Mouse (Mus musculus) heart, postnatal 4 days (tissue): Measurements from ENCODE around the gene Gas7. TPM values are rescaled to one million over a fixed set of nuclear protein-coding genes. Genes with fewer than 3 reads are reported as not detected.

Source experiments
- DNase-seq: peaks from one replicate; pipeline ENCODE4 v3.0.0; 2021
- total RNA-seq, 2 experiments: library from RNA; stranded (reverse); gene quantifications; 2 replicates each; pipeline ENCODE4 v1.2.3; 2021

Gene Gas7
- total RNA-seq = 10 to 100 TPM; 22.0 to 24.5 TPM

DNA sequence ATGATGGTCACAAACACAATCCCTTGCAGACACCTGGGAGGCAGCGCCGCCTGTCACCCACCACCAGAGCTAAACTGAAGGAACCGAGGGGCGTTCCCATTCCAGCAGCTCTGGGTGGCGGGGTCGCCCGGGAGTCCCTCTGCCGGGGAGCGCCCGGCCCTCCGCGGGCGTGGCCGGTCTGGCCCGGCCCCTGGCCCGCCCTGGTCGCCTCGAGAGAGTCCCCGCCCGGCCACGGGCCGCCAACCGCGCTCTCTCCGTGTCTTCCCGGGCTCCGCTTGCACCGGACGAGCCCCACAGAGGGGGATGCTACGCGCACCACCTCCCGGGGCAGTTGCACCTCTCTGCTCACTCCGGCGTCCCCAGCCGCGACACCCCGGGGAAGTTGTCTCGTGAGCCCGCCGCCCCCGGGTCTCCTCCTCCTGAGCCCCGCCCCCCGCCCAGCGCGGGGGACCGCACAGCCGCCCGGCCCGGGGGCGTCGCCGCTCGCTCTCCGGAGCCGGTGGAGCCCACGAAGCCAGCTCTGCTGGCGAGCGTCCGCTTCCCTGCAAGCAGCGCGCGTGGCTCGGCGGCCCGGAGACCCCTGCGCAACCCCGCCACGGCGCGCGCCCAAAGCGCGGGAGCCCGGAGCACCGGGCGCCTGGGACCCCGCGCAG lies at the start of gene Gas7:
Gene Gas7 (plus strand): TSS at position 564 of the 653 bp plus-strand sequence.
- DNase-seq = peak; percentile 62

DNA sequence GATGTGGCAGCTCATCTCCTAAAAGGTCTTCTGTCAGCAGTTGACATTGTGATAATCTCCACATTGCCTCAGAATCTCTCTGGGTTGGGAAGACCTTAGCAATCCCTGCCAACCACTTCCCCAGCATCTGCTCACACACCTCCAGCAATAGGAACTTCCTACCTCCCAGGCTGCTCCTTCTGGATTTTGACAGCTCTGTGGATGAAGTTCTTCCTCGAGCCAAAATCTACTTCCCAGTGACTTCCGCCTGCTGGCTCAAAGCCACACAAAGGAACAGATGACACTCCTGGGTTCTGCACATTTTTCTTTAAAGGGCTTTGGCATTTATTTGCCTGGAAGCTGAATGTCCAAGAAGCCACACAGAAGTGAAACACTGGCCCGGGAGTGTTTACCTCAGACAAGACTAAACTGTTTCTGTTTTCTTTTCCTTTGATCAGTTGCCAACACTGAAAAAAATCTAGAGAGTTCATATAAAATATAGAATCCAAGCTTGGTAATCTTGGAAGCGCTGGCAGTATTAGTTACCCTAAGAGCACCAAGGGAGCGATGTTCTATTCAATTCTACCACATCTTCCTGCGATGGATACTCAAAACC lies 40.8 kb upstream of the Gas7 start:
- no peak for DNase-seq

DNA sequence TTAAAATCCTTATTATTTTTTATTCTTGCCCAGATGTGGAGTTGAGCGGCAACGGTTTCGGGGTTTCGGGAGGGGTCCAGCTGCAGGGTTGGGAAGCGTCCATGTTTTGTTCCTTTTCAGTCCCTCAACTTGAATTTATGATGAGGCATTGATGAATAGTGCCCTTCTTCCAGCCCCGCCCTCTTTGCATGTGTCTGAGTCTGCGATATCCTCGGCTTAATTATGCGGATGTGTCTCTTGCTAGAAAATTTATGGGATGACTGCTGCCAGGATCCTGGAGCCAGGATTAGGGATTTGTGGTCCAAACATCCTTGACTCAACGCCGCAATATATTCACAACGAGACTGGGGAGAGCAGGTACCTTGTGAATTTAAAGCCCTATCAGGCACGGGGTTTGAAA lies 31.7 kb upstream of the Gas7 start:
- no peak for DNase-seq

DNA sequence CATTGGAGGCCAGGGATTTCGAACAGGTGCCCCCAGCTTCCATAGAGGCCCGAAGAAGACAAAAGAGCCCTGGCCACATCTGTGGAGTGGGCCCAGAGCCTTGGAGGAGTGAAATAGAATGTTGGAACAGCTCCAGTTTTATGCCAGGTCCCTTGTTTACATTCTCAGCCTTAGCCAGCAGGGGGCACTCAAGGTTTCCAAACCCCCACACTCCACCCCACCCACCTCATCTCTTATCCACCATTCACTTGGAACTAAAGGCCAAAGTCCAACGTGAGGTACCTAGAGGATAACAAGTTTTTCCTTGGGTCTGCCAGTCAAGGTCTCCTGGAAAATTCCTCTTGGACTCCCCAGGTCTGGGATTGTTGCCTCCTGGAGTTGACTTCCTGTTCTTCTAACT lies 27.0 kb upstream of the Gas7 start:
- peak; percentile 59 for DNase-seq

DNA sequence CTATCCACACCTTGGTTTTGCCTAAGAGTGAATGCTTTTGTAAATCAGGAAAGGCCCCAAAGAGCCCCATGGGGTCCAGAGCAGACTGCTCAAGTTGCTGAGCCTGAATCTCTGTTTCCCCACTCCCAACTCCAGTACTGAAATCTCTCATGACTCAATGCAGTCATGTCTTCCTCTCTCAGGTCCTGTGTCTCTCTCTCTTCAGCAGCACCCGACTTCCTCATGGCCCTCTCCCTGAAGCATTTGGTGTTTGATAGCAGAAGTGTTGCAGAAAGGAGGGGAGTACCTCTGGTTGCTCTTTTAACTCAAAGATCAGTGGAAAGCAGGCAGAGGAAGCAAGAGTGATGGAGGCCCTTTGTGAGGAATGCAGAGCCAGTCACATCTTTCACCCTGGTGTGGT lies 25.4 kb upstream of the Gas7 start:
- no peak for DNase-seq

DNA sequence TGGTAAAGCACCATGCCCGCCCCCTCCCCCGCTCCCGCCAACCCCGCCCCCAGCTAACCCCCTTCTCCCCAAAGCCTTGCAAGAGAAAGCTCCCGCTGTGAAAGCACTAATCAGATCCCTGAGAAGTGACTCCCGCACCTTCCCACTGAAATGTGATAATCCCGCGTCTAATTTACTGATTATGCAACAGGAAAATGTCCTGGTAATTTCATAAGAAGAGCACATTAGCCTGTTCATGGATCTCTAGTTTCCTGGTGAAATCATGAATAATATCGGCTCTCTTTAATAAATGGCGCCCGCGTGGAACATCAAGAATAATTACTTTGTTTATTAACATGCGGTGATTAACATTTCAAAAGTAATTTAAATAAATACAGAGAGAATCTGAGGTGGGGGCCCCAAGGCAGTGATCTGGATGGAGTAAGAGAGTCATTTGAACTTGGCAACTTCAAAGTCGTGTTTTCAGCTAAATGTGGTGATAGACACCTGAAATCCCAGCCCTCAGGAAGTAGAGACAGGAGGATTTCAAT lies 24.1 kb upstream of the Gas7 start:
- no peak for DNase-seq

DNA sequence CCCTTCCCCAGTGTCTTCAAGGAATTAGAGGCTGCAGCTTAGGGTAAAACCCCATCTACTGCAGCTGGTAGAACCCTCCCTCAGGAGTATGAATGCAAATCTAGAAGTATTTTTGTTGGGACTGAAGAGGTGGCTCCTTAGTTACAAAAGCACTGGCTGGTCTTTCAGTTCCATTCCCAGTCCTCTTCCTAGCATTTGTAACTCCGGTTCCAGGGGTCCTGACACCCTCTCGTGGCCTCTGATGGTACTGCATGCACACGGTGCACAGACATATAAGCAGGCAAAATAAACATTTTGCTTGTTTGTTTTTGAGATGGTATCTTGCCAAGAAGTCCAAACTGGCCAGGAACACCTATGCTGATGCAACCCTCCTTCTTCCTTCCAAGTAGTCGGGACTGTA lies 23.4 kb upstream of the Gas7 start:
- DNase-seq = no peak

DNA sequence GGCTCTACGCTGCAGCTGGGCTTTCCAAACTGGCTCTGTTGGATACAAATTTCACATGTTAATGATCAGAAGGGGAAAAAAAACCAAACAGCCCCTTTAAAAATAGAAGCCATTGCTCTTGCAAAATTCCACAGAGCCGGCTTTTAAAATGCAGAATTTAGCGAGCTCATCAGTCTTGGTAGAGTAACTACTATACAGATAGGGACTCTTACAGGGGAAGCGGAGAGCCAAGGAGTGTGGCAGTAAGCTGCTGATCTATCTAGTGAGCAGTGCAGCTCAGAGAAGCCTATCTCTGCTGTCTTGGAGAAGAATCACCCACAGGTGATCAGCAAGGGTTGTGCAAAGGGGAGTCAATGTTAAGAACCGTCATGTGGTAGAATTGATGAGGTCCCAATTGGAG lies 21.5 kb upstream of the Gas7 start:
- no peak for DNase-seq

DNA sequence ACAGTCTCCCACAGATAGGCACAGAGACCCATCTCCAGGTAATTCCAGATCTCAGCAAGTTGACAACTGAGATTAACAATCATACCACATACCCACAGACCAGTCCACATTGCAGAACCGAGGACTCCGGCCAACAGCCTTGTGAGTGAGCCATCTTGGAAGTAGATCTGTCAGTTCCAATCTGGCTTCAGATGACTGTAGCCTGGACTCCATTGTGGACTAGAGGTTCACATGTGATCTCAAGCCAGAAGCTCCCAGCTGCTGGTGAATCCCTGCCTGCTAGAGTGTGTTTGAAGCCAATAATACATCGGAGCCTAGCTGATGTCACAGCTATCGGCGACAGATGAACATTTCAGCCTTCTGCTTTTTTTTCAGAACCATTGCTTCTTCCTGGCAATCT lies 16.5 kb upstream of the Gas7 start:
- DNase-seq = no peak

DNA sequence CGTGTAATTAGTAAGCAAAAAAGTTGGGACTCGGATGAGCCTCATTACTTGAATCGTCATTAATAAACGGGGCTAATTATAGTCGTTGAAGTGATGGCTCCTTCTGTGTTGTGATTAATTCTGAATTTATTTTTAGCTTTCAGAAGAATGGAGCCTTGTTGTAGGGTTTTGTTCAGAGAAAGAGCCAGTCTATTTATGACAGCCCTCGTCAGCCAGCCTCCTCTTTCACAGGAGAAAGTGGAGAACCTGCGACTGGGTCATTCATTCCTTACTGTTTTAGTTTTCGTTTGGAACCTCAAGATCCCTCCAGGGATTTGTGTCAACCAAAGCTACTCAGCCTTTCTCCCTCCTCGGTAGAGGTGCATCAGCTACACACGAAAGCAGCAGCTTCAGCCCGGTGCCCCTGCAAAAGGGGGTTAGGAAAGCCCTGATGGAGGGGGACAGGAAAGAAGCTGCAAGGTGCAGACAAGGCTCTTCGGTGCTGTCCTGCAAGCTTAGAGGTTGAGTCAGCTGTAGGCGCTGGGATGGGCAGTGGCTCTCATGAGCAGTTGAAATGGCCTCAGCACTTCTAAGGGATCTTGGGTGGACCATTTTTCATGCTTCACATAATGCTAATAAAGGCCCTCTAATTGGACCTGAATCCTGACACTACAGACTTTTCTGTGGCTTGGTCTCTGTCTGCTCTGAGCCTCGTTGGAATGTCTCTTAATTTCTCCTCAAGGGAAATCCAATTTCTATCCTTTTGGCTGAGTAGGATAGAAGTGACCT lies 10.0 kb upstream of the Gas7 start:
- DNase-seq = no peak

DNA sequence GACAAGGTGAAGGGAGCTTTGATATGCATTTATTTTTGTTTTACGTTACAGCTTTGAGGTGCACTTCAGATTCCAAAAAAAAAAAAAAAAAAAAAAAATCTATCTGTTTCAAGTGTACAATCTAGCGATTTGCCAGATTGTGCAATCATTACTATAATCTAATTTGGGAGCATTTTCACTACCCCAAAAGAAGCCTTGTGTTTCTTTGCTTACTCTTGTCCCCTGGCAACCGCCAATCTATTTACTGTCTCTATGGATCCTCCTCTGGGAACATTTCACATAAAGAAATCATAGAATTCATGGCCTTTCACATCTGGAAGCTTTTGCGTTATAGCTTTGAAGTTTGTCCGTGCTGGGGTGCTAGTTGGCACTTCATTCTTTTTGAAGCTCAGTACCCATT lies 3.7 kb upstream of the Gas7 start:
- DNase-seq = no peak

DNA sequence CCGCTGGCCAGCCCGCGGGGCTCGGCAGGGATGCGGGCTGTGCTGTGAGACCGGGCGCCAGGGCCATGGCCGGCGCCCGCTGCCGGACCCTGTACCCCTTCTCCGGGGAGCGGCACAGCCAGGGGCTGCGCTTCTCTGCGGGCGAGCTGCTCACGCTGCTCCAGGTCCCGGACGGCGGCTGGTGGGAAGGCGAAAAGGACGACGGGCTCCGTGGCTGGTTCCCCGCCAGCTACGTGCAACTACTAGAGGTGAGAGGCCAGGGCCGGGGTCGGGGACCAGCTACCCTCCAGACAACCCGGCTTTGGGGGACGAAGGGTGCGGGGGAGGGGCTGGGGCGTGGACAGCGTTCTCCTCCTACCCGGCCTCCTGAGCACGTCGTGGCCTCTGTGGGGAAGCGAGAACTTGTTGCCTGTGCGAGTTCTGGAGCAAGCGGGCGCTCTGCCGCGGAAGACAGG lies 317 bp downstream of the Gas7 start:
- peak; percentile 45 for DNase-seq

DNA sequence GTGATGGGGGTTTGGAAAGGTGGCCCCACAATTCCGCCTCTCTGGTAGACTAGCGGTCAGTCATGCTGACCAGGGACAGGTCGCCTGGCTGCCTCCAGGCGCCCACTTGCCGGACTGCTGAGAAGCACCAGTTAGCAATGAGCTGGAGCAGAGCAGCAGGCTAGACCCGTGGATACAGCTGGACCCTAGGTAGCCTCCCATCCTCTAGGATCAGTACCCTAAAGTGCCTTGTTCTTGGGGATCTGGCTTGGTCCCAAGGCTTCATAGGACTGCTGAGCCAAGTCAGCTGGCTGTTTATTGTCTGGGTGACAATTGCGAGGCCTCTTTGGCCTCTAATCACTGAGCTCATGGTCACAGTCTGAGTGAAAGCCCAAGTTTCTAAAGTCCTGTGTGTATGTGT lies 792 bp downstream of the Gas7 start:
- peak; percentile 22 for DNase-seq

DNA sequence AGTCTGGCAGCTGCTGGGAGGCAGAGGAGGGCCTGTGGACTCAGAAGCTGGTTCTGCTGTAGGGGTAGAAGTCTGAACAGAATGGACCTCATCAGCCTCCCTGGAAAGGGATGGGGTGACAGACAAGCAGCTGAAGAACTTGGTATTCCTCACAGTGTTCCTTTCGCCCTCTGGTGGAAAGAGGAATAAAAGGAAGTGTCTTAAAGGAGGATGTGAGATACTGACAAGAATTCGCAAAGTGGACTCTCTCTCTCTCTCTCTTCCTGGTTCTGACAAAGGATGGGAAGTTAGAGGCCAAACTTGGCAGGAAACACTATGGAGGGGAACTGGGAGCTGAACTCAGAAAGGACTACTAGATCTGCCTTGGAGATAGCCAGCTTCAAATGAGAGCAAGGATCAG lies 2.9 kb downstream of the Gas7 start:
- DNase-seq = no peak

DNA sequence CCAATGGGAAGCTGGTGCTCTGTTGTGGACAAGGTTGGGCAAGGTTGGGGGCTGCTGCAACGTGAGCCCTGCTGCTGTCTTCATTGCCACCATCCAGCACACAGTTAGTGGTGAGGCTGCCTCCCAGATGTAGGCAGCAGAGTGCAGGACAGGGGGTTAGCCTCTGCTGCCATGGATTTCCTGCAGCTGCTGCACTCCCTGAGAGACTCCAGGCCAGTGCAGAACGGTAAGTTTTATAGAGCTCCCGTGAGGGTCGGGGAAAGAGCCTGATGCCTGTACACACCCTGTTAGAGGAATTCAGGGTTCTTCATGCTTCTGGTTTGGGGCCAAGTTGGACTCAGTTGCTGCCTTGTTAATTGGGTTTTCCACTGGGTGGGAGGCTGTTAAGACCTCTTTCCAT lies 11.9 kb downstream of the Gas7 start:
- no peak for DNase-seq

DNA sequence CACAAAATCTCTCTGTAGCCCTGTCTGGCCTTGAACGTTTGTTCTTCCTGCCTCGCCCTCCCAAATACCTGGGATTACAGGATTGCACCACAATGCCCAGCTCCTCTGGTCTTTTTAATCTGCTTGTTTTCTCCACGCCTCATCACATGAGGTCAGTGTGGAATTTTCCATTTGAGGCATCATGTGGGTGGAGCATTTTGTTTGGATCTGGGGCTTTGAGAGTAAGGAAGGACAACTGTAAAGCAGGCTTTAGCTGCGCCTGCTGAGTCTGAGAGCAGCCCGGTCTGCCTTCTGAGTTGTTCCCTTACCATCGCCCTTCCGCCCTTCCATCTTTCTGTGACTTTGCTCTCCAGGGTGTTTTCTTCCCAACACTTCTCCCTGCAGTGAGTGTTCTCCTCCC lies 13.6 kb downstream of the Gas7 start:
- peak; percentile 16 for DNase-seq

DNA sequence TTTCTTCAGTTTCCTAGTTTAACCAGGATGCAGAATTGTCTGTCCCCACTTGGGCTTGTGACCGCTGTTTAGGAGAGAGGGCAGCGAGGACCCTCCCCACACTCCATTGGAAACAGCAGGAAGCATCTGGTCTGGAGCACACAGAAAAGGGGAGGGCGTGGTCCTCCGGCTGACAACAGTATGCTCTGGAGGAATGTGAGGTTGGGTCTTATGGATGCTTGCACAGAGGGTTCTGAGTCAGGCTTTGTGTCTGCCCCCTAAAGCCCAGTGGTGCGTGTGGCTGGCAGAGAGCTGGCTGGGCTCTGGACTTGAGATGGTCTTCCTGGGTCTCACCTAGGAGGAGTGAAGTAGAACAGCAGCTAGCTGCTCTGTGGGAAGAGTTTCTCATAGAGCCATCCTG lies 19.4 kb downstream of the Gas7 start:
- no peak for DNase-seq

DNA sequence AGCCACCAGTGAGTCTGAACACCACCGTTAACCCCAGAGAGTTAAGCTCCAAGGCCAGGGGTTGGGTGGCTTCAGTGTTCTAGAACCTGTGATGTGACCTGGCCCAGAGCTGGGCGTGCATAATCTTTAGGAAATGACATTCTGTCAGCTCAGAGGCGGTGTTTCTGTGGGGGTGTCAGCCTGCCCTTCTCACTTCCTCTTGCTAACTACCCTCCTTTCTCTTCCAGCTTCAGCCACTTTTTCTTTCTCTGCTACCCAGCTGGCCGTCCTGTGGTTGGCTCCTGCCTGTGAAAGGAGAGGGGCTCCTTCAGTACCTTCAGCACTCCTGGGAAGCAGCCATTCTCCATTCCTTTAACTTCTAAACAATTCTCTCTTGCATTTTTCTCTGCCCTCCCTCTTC lies 24.3 kb downstream of the Gas7 start:
- DNase-seq = no peak

DNA sequence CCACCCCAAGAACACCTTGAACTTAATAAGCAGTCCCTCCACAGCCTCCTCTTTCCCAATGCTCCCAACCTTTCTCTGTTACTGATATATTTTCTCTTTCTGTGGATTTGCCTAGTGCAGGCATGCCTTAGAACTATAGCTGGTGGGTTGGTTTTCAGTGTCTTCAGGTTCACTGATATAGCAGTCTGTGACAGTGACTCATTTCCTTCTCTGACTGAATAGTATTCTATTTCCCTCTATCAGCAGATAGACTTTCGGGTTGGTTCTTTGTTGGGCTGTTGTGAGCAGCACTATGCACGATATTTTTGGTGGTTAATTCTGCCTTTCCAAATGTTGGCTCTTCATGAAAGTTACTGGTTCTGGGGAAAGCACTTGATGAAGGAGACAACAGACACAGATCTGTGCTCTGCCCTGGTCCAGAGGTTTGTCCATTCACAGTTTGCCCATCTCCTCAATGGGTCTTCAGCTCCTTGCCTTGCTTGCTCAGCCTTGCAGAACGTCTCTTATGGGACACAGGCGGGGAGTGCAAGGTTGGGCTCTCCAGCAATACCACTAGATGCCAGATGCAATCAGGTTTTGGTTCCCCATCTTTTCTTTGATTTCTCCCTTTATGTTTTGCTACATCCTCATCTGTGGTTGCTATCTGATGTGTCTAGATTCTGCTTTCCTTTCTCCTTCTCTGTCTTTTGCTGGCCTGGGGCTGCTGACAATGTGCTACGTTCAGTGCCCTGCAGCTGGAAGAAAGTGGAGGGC lies 25.1 kb downstream of the Gas7 start:
- no peak for DNase-seq

DNA sequence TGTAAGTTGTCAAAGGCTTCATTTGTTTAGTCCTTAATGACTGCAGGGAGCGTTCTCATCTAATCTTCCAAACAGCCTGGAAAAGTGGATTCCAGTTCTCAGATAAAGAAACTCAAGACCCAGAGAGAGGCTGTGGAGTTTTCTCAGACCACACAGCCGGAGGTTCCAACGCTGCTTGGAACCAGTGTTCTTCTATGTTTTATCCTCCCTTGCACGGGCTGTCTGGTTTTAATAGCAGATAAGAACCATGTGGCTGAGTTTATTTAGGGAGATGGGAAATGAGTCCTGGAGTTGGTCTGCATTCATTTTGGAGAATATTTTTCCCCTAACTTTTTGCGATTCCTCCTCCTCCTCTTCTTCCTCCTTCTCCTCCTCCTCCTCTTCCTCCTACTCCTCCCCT lies 26.5 kb downstream of the Gas7 start:
- no peak for DNase-seq

DNA sequence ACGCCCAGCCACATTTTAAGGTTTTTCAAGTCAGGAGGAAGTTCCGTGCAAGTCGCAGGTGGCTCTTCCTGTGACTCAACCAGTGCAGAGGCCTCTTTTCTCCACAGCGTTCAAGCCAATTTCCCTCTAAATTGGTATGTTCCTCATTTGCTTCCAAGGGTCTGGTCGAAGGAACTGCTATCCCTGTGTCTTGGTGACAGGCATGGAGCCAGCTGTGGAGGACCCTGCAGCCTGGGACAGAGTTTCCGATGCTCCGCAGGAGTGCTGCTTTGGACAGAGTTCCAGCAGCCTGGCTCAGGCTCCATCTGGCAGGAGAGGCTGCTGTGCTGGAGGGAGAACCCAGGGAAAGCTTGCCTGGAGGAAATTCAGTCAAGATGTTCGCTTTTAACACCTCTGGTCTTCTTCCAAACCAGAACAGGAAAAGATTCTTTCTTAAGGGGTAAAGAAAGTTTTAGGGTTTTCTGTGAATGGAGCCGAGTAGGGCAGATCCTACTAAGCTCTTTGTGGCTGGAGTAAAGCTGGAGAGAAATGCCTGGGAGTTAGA lies 27.1 kb downstream of the Gas7 start:
- peak; percentile 73 for DNase-seq

DNA sequence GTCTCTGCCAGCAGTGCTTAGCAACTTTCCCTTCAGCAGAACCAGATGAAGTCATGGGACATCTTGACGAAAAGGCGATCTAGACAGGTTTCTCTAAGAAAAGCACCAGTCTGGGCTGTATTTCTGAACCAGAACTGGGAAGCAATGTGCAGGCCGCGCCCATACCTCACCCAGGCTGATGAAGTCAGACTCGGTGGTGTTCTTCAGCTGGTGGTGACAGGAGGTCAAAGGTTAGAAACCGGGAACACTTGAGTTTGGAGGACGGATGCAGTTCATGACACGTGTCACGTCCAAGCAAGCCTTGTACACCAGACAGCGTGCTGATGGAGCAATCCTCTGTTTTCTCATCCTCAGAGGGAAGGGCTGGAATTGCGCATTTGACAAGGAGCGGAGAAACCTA lies 32.9 kb downstream of the Gas7 start:
- no peak for DNase-seq
